Mouse (Mus musculus): ENCODE results near the gene Scrg1.
"Not testable (repeated sequence)": the region's sequence is repeated elsewhere in the genome, so short reads cannot be mapped to it uniquely, and the experiment has no call there.

Scrg1 gene

DNA sequence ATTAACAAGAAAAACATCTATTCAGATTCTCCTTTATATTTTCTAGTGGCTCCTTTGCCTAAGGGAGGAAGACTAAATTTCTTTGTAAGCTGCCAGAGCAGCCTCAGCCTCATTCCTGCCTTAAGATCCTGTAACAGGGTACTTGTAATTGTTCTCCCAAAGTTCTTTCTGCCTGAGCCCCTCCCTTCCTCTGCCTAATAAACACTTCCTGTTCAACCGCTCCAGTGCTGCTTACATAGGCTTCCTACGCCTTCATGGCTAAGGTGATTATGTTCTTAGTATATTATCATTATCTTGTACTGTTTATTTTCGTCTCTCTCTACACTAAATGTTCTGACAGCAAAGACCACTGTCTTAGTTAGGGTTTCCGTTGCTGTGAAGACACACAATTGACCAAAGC lies 52.9 kb downstream of the Scrg1 start:
- no peak for DNase-seq (ENCODE audit: low read depth, low spot score)

- DNase-seq (ENCODE audit: low read depth, low spot score) = no peak
Observed at GRCm38 (mm10) chr8:57510791-57511315, 55.1 kb downstream of the Scrg1 start.

DNA sequence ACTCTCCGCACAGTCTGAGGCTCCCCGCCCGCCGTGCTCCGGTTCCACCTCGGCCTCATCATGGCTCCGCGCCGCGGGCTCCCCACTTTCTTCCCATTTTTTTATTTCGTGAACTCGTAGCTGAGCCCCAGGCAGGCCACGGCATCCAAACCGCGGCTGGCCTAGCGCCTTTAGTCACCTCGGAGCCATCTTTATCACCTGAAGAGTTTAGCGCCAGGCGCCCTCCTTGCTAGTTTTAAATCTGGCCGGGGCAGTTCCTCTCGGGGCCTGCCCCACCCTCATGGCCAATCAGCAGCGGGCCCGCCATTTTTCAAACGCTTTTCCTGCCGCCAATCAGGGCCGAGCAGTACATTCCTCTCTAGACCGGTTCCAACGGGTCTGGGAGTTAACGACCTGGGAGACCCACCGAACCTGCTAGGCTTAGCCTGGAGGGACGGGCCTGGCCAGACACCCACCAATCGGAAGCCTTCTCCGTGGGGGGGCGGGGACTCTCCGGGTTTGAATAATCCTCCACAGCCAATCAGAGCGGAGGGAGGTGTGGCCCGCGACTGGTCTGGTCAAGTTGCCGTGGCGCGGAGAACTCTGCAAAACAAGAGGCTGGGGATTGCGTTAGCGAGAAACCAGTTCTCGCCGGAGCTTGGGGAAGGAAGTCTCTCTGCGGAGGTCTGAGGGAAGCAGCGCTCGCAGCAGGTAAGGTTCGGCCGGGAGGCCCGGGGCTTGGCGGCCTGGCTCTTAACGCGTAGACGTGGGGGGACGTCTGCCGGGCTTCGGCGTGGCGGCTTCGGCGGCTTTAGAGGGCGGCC lies 55.8 kb downstream of the Scrg1 start, which contains the start of gene Hmgb2:
Gene Hmgb2, plus strand, starts transcription at position 592 of the 803 bp plus-strand sequence.
- DNase-seq (ENCODE audit: low read depth, low spot score) = peak; percentile 100

- DNase-seq (ENCODE audit: low read depth, low spot score) = peak; percentile 71
Observed at GRCm38 (mm10) chr8:57512141-57513056, 56.7 kb downstream of the Scrg1 start.

DNA sequence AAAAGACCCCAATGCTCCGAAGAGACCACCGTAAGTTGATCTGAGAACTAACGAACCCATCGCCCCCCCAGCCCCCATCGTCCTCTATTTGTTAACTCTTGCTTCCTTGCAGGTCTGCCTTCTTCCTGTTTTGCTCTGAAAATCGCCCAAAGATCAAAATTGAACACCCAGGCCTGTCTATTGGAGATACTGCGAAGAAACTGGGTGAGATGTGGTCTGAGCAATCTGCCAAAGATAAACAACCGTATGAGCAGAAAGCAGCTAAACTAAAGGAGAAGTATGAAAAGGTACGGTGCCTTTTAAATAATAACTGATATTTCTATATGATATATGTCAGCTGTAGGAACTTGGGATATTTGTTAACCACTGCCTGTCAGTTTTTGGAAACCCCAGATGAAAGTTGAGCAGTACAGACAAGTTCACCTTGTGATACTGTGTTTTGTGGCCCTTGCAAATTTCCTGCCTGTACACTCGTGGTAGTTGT lies 57.5 kb downstream of the Scrg1 start:
- DNase-seq (ENCODE audit: low read depth, low spot score) = not testable (repeated sequence)

- DNase-seq (ENCODE audit: low read depth, low spot score) = not testable (repeated sequence)
Observed at GRCm38 (mm10) chr8:57516685-57517084, 61.0 kb downstream of the Scrg1 start.

DNA sequence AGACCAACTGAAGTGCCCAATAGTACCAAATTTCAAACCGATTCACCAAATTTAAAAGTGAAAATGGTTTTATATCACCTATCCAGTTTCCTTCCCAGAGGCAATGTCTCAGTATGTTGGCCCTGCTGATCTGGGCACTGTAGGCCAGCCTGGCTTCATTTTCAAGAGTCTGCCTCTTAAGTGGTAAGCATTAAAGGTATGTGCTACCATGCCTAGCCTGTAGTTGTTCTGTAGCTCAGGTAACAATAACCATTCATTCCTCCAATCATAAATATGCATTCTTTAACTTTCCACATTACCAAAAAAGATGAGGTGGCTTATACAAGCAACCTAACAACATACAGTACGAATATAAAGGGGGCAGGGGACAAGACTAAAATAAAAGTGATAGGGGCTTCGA lies 62.0 kb downstream of the Scrg1 start:
- DNase-seq (ENCODE audit: low read depth, low spot score) = no peak

- DNase-seq (ENCODE audit: low read depth, low spot score) = peak; percentile 35
Observed at GRCm38 (mm10) chr8:57520186-57520786, 64.6 kb downstream of the Scrg1 start.

Data from ZHBTc4 (cell line).